Mouse (Mus musculus) subcutaneous adipose tissue, adult 2 months (tissue): ENCODE measurements around the gene Il1a. TPM values are rescaled to one million over a fixed set of nuclear protein-coding genes. Genes with fewer than 3 reads are reported as not detected.

Source experiments
- polyA plus RNA-seq: library from polyadenylated mRNA; depleted of rRNA; stranded (reverse); fragments of >200 nt; gene quantifications from 2 replicates; pipeline ENCODE4 v1.2.3, GENCODE M21; 2012; ENCODE audit warnings: low replicate concordance; rRNA removed

Gene Il1a
- 0.14 TPM in 1 of 2 replicates, not detected in the other for polyA plus RNA-seq

DNA sequence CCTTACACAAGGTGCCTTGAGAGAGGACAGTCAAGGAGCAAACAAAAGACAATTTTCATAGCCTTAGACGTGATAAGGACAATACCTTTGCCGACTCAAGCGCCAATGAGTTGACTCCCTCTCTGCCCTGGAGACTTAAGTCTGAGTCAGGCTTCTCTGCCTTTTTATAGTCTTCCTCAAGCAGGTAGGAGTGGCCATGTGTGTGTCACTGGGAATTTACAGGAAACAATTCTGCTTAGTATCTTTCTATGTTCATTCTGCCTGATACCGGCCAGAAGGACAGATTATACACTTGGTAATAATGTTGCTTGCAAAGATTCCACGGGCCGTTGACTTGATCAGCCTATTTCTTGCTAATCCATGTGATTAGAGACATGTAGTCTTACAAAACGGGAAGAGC lies at the start of gene Il1a:
Il1a (minus strand) TSS at position 137 of the 400 bp plus-strand sequence.

GRCm38 (mm10) chr2:129296671-129297588 lies 12.8 kb downstream of the Il1a start, which contains the start of gene Ckap2l:
Gene Ckap2l (minus strand): TSS chr2:129297212.

Other genes starting within 250 kb of the Il1a start
- 7.8 and 12.2 TPM in 2 replicates for gene Ttl, start 244.0 kb downstream of the Il1a start, polyA plus RNA-seq
- 20.7 and 37.3 TPM in 2 replicates for gene Polr1b, start 209.0 kb downstream of the Il1a start, polyA plus RNA-seq
- 29.6 and 30.6 TPM in 2 replicates for gene Chchd5, start 180.3 kb downstream of the Il1a start, polyA plus RNA-seq
- 21.9 and 22.2 TPM in 2 replicates for gene Slc20a1, start 111.2 kb downstream of the Il1a start, polyA plus RNA-seq
- 0.16 and 1.4 TPM in 2 replicates for gene Ckap2l, start 12.8 kb downstream of the Il1a start, polyA plus RNA-seq
- gene Il1b, start 61.2 kb upstream of the Il1a start, polyA plus RNA-seq: 0.20 and 1.8 TPM in 2 replicates
- gene F830045P16Rik, start 226.6 kb upstream of the Il1a start, polyA plus RNA-seq: not detected in 2 replicates